Mouse (Mus musculus): ENCODE measurements around the gene Pbrm1.

The Pbrm1 gene

GRCm38 (mm10) chr14:31018860-31019291 is at the start of gene Pbrm1, which contains the start of gene Gnl3:
Gene Pbrm1 (plus strand): TSS chr14:31019138.
Gene Gnl3 (minus strand): TSS chr14:31019152.
- peak; percentile 96 for DNase-seq

GRCm38 (mm10) chr14:30974204-30974603 is 44.7 kb upstream of the Pbrm1 start:
- no peak for DNase-seq

- no peak for DNase-seq
Measured at GRCm38 (mm10) chr14:30976222-30976621, 42.7 kb upstream of the Pbrm1 start.

GRCm38 (mm10) chr14:30996417-30996816 is 22.5 kb upstream of the Pbrm1 start:
- DNase-seq = no peak

GRCm38 (mm10) chr14:31000356-31000755 is 18.6 kb upstream of the Pbrm1 start:
- no peak for DNase-seq

GRCm38 (mm10) chr14:31000816-31001306 is 18.1 kb upstream of the Pbrm1 start:
- no peak for DNase-seq

GRCm38 (mm10) chr14:31001307-31002205 is 17.4 kb upstream of the Pbrm1 start, which contains the start of the genes Glt8d1 and Spcs1:
Gene Glt8d1 (plus strand): TSS chr14:31001400.
Gene Spcs1 (minus strand): TSS chr14:31001672.
- peak; percentile 78 for DNase-seq

GRCm38 (mm10) chr14:31004527-31004926 is 14.4 kb upstream of the Pbrm1 start:
- no peak for DNase-seq

GRCm38 (mm10) chr14:31006779-31007178 is 12.2 kb upstream of the Pbrm1 start:
- no peak for DNase-seq

- DNase-seq = no peak
Measured at GRCm38 (mm10) chr14:31011588-31011987, 7.3 kb upstream of the Pbrm1 start.

- DNase-seq = no peak
Measured at GRCm38 (mm10) chr14:31013928-31014327, 5.0 kb upstream of the Pbrm1 start.

GRCm38 (mm10) chr14:31016063-31016462 is 2.9 kb upstream of the Pbrm1 start:
- DNase-seq = no peak

GRCm38 (mm10) chr14:31017854-31018253 is 1.1 kb upstream of the Pbrm1 start:
- DNase-seq = no peak

- DNase-seq = no peak
Measured at GRCm38 (mm10) chr14:31019331-31020205, 630 bp downstream of the Pbrm1 start.

GRCm38 (mm10) chr14:31022579-31022978 is 3.6 kb downstream of the Pbrm1 start:
- no peak for DNase-seq

GRCm38 (mm10) chr14:31025785-31026184 is 6.8 kb downstream of the Pbrm1 start:
- no peak for DNase-seq

GRCm38 (mm10) chr14:31045296-31045695 is 26.4 kb downstream of the Pbrm1 start:
- no peak for DNase-seq

GRCm38 (mm10) chr14:31045817-31046216 is 26.9 kb downstream of the Pbrm1 start:
- no peak for DNase-seq

GRCm38 (mm10) chr14:31062277-31062676 is 43.3 kb downstream of the Pbrm1 start:
- no peak for DNase-seq

GRCm38 (mm10) chr14:31069086-31069733 is 50.3 kb downstream of the Pbrm1 start:
- DNase-seq = no peak

GRCm38 (mm10) chr14:31078597-31079208 is 59.8 kb downstream of the Pbrm1 start:
- no peak for DNase-seq

Measured in cerebellum, adult 11 months (tissue).